Mouse (Mus musculus) liver, embryonic 14.5 days (tissue): ENCODE data around the gene Khsrp.

Experiments used
- CTCF ChIP-seq: IDR thresholded peaks from 2 replicates; pipeline ENCODE4 v1.5.1; 2016; ENCODE audit warnings: antibody characterized with exemption, low read depth, control low read depth
- EP300 ChIP-seq: IDR thresholded peaks from 2 replicates; pipeline ENCODE4 v1.6.1; 2016; ENCODE audit warnings: antibody characterized with exemption, low read depth

DNA sequence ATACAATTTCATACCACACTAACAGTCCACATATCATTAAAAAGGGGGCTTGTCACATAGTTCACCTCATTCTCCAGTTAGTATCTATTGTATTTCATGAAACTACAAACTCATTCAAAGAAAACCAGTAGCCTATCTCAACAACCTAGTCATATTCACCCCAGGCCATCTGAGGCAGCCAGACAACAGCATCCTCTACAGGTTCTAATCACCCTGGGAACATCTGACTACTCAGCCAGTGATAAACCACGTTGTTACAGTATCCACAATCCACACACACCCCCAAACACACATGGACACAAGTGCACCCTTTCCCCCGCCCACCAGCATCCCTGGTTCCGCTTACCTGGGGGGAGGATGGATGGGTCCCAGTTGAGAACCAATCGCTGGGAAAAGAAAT is 3.9 kb downstream of the Khsrp start:
- TF ChIP-seq CTCF (no peak), EP300 (peak; percentile 57)
